Mouse (Mus musculus) inflammation-experienced regulatory T-cells, adult 6 months (primary cell): ENCODE data around the gene Nudt4. TPM values are rescaled to one million over a fixed set of nuclear protein-coding genes. Genes with fewer than 3 reads are reported as not detected.

Experiments
- polyA plus RNA-seq, 3 experiments: library from polyadenylated mRNA; unstranded; fragments of 100-300 nt; shearing (Covaris generic); gene quantifications; one replicate each; pipeline ENCODE4 v1.2.1; 2017

Gene Nudt4
- polyA plus RNA-seq, 3 experiments from 2014 or later: 9.7 to 17.0 (median 12.9) TPM

Other genes with a start within 250 kb of the Nudt4 start
- gene Cradd, start 240.0 kb downstream of the Nudt4 start, polyA plus RNA-seq: 10 to 100 TPM; 20.8 to 32.2 (median 28.9) TPM
- 10 to 100 TPM; 27.9 to 49.8 (median 37.4) TPM for gene Socs2, start 147.0 kb downstream of the Nudt4 start, polyA plus RNA-seq
- 100 to 1,000 TPM; 164 to 240 (median 184) TPM for gene Mrpl42, start 62.2 kb downstream of the Nudt4 start, polyA plus RNA-seq
- 100 to 1,000 TPM; 280 to 438 (median 366) TPM for gene Ube2n, start 49.0 kb downstream of the Nudt4 start, polyA plus RNA-seq
- not detected for gene Anapc15-ps, start 109.3 kb upstream of the Nudt4 start, polyA plus RNA-seq